Mouse (Mus musculus): ENCODE results near the gene Ksr1. TPM values are rescaled to one million over a fixed set of nuclear protein-coding genes. Genes with fewer than 3 reads are reported as not detected.
A peak's percentile ranks its signal among the peaks of the same experiment; 100 is the strongest.

Ksr1 gene
- polyA plus RNA-seq, 1 experiment from 2014 or later = 4.4 TPM

- Histone ChIP-seq H3K9ac (ENCODE audit: low read depth, low read length) (no peak overlapping the region), H3K27ac (ENCODE audit: low read depth, low read length) (no peak overlapping the region), H3K4me1 (ENCODE audit: control insufficient read depth, insufficient read depth, low read length) (peaks cover 59% of the 10 kb centered on the region), H3K27me3 (ENCODE audit: control insufficient read depth, insufficient read depth, low read length) (no peaks in the 10 kb centered on the region), H3K4me2 (no peak overlapping the region), H3K36me3 (ENCODE audit: control insufficient read depth, insufficient read depth, low read length) (0 out of 2 replicates have a peak, but pooled peaks cover 2% of the 10 kb centered on the region), H3K9me3 (replicated peaks; ENCODE audit: control insufficient read depth, low read length) (0 out of 2 replicates have a peak, but pooled peaks cover 2% of the 10 kb centered on the region), H3K4me3 (ENCODE audit: low read depth, low read length) (no peak overlapping the region)
- ATAC-seq (replicated peaks; ENCODE audit: insufficient number of reproducible peaks, low FRiP score, low TSS enrichment) = no peak
Observed at GRCm38 (mm10) chr11:79053437-79053836, 92.8 kb downstream of the Ksr1 start.

- 0 out of 2 replicates have a peak, but pooled peaks cover 2% of the 10 kb centered on the region for H3K9me3 ChIP-seq (replicated peaks; ENCODE audit: control insufficient read depth, low read length)
- H3K9ac ChIP-seq (ENCODE audit: low read depth, low read length) = no peak overlapping the region
- no peak overlapping the region for H3K27ac ChIP-seq (ENCODE audit: low read depth, low read length)
- WGBS (ENCODE audit: insufficient replicate concordance) = 77% methylated on average over 6 of the region's 6 CpGs
- H3K36me3 ChIP-seq (ENCODE audit: control insufficient read depth, insufficient read depth, low read length) = 0 out of 2 replicates have a peak, but pooled peaks cover 2% of the 10 kb centered on the region
- peaks cover 52% of the 10 kb centered on the region for H3K4me1 ChIP-seq (ENCODE audit: control insufficient read depth, insufficient read depth, low read length)
- no peak overlapping the region for H3K4me3 ChIP-seq (ENCODE audit: low read depth, low read length)
- no peak overlapping the region for H3K4me2 ChIP-seq
- no peak for ATAC-seq (replicated peaks; ENCODE audit: insufficient number of reproducible peaks, low FRiP score, low TSS enrichment)
- no peaks in the 10 kb centered on the region for H3K27me3 ChIP-seq (ENCODE audit: control insufficient read depth, insufficient read depth, low read length)
Observed at GRCm38 (mm10) chr11:79052769-79053168, 93.4 kb downstream of the Ksr1 start.

GRCm38 (mm10) chr11:79051522-79051921 lies 94.7 kb downstream of the Ksr1 start:
- Histone ChIP-seq H3K4me3 (ENCODE audit: low read depth, low read length) (no peak overlapping the region), H3K36me3 (ENCODE audit: control insufficient read depth, insufficient read depth, low read length) (0 out of 2 replicates have a peak, but pooled peaks cover 2% of the 10 kb centered on the region), H3K9ac (ENCODE audit: low read depth, low read length) (no peak overlapping the region), H3K4me1 (ENCODE audit: control insufficient read depth, insufficient read depth, low read length) (peaks cover 50% of the 10 kb centered on the region), H3K9me3 (replicated peaks; ENCODE audit: control insufficient read depth, low read length) (0 out of 2 replicates have a peak, but pooled peaks cover 2% of the 10 kb centered on the region), H3K27ac (ENCODE audit: low read depth, low read length) (peak overlapping the region; percentile 59), H3K4me2 (no peak overlapping the region), H3K27me3 (ENCODE audit: control insufficient read depth, insufficient read depth, low read length) (no peaks in the 10 kb centered on the region)
- 83% methylated on average over 9 of the region's 9 CpGs for WGBS (ENCODE audit: insufficient replicate concordance)
- ATAC-seq (replicated peaks; ENCODE audit: insufficient number of reproducible peaks, low FRiP score, low TSS enrichment) = no peak

GRCm38 (mm10) chr11:79050781-79051507 lies 95.3 kb downstream of the Ksr1 start:
- no peak for ATAC-seq (replicated peaks; ENCODE audit: insufficient number of reproducible peaks, low FRiP score, low TSS enrichment)
- peaks cover 50% of the 10 kb centered on the region for H3K4me1 ChIP-seq (ENCODE audit: control insufficient read depth, insufficient read depth, low read length)
- peak overlapping the region; percentile 59 for H3K27ac ChIP-seq (ENCODE audit: low read depth, low read length)
- H3K4me2 ChIP-seq = no peak overlapping the region
- no peak overlapping the region for H3K4me3 ChIP-seq (ENCODE audit: low read depth, low read length)
- 0 out of 2 replicates have a peak, but pooled peaks cover 2% of the 10 kb centered on the region for H3K36me3 ChIP-seq (ENCODE audit: control insufficient read depth, insufficient read depth, low read length)
- H3K9me3 ChIP-seq (replicated peaks; ENCODE audit: control insufficient read depth, low read length) = 0 out of 2 replicates have a peak, but pooled peaks cover 2% of the 10 kb centered on the region
- no peak overlapping the region for H3K9ac ChIP-seq (ENCODE audit: low read depth, low read length)
- H3K27me3 ChIP-seq (ENCODE audit: control insufficient read depth, insufficient read depth, low read length) = no peaks in the 10 kb centered on the region
- 56% methylated on average over 16 of the region's 16 CpGs for WGBS (ENCODE audit: insufficient replicate concordance)

- 76% methylated on average over 4 of the region's 4 CpGs for WGBS (ENCODE audit: insufficient replicate concordance)
- Histone ChIP-seq H3K36me3 (ENCODE audit: control insufficient read depth, insufficient read depth, low read length) (peaks cover 8% of the 10 kb centered on the region), H3K4me2 (no peak overlapping the region), H3K9me3 (replicated peaks; ENCODE audit: control insufficient read depth, low read length) (0 out of 2 replicates have a peak, but pooled peaks cover 2% of the 10 kb centered on the region), H3K27me3 (ENCODE audit: control insufficient read depth, insufficient read depth, low read length) (no peaks in the 10 kb centered on the region), H3K9ac (ENCODE audit: low read depth, low read length) (no peak overlapping the region), H3K4me3 (ENCODE audit: low read depth, low read length) (no peak overlapping the region), H3K4me1 (ENCODE audit: control insufficient read depth, insufficient read depth, low read length) (peaks cover 35% of the 10 kb centered on the region), H3K27ac (ENCODE audit: low read depth, low read length) (no peak overlapping the region)
- no peak for ATAC-seq (replicated peaks; ENCODE audit: insufficient number of reproducible peaks, low FRiP score, low TSS enrichment)
Observed at GRCm38 (mm10) chr11:79048906-79049305, 97.3 kb downstream of the Ksr1 start.

- H3K9ac ChIP-seq (ENCODE audit: low read depth, low read length) = peak overlapping the region; percentile 18; the same call in 1 of the 2 replicates
- no peak overlapping the region for H3K4me3 ChIP-seq (ENCODE audit: low read depth, low read length)
- ATAC-seq (replicated peaks; ENCODE audit: insufficient number of reproducible peaks, low FRiP score, low TSS enrichment) = no peak
- peaks cover 8% of the 10 kb centered on the region for H3K36me3 ChIP-seq (ENCODE audit: control insufficient read depth, insufficient read depth, low read length)
- H3K9me3 ChIP-seq (replicated peaks; ENCODE audit: control insufficient read depth, low read length) = 0 out of 2 replicates have a peak, but pooled peaks cover 2% of the 10 kb centered on the region
- WGBS (ENCODE audit: insufficient replicate concordance) = 48% methylated on average over 11 of the region's 11 CpGs
- H3K27ac ChIP-seq (ENCODE audit: low read depth, low read length) = peak overlapping the region; percentile 55
- H3K4me2 ChIP-seq = no peak overlapping the region
- H3K4me1 ChIP-seq (ENCODE audit: control insufficient read depth, insufficient read depth, low read length) = peaks cover 23% of the 10 kb centered on the region
- H3K27me3 ChIP-seq (ENCODE audit: control insufficient read depth, insufficient read depth, low read length) = no peaks in the 10 kb centered on the region
Observed at GRCm38 (mm10) chr11:79047180-79047727, 99.0 kb downstream of the Ksr1 start.

- no peak for ATAC-seq (replicated peaks; ENCODE audit: insufficient number of reproducible peaks, low FRiP score, low TSS enrichment)
- H3K4me2 ChIP-seq = 0 out of 2 replicates have a peak overlapping the region, but pooled peaks have one; percentile 2
- H3K9me3 ChIP-seq (replicated peaks; ENCODE audit: control insufficient read depth, low read length) = 0 out of 2 replicates have a peak, but pooled peaks cover 2% of the 10 kb centered on the region
- H3K9ac ChIP-seq (ENCODE audit: low read depth, low read length) = peak overlapping the region; percentile 39; the same call in 1 of the 2 replicates
- peaks cover 22% of the 10 kb centered on the region for H3K4me1 ChIP-seq (ENCODE audit: control insufficient read depth, insufficient read depth, low read length)
- H3K27ac ChIP-seq (ENCODE audit: low read depth, low read length) = peak overlapping the region; percentile 55
- WGBS (ENCODE audit: insufficient replicate concordance) = 52% methylated on average over 8 of the region's 8 CpGs
- no peak overlapping the region for H3K4me3 ChIP-seq (ENCODE audit: low read depth, low read length)
- H3K27me3 ChIP-seq (ENCODE audit: control insufficient read depth, insufficient read depth, low read length) = no peaks in the 10 kb centered on the region
- H3K36me3 ChIP-seq (ENCODE audit: control insufficient read depth, insufficient read depth, low read length) = peaks cover 8% of the 10 kb centered on the region
Observed at GRCm38 (mm10) chr11:79046561-79047155, 99.5 kb downstream of the Ksr1 start.

- WGBS (ENCODE audit: insufficient replicate concordance) = 88% methylated on average over 9 of the region's 9 CpGs
- no peak overlapping the region for H3K4me3 ChIP-seq (ENCODE audit: low read depth, low read length)
- peaks cover 15% of the 10 kb centered on the region for H3K36me3 ChIP-seq (ENCODE audit: control insufficient read depth, insufficient read depth, low read length)
- H3K27ac ChIP-seq (ENCODE audit: low read depth, low read length) = no peak overlapping the region
- no peak for ATAC-seq (replicated peaks; ENCODE audit: insufficient number of reproducible peaks, low FRiP score, low TSS enrichment)
- peaks cover 9% of the 10 kb centered on the region for H3K4me1 ChIP-seq (ENCODE audit: control insufficient read depth, insufficient read depth, low read length)
- H3K4me2 ChIP-seq = no peak overlapping the region
- no peaks in the 10 kb centered on the region for H3K27me3 ChIP-seq (ENCODE audit: control insufficient read depth, insufficient read depth, low read length)
- H3K9me3 ChIP-seq (replicated peaks; ENCODE audit: control insufficient read depth, low read length) = 0 out of 2 replicates have a peak, but pooled peaks cover 2% of the 10 kb centered on the region
- no peak overlapping the region for H3K9ac ChIP-seq (ENCODE audit: low read depth, low read length)
Observed at GRCm38 (mm10) chr11:79045231-79045630, 101.0 kb downstream of the Ksr1 start.
